Mouse (Mus musculus): Measurements from ENCODE around the gene Tmem74b. TPM values are rescaled to one million over a fixed set of nuclear protein-coding genes. Genes with fewer than 3 reads are reported as not detected.

Tmem74b gene
- total and polyA plus RNA-seq, 3 experiments: not detected

DNA sequence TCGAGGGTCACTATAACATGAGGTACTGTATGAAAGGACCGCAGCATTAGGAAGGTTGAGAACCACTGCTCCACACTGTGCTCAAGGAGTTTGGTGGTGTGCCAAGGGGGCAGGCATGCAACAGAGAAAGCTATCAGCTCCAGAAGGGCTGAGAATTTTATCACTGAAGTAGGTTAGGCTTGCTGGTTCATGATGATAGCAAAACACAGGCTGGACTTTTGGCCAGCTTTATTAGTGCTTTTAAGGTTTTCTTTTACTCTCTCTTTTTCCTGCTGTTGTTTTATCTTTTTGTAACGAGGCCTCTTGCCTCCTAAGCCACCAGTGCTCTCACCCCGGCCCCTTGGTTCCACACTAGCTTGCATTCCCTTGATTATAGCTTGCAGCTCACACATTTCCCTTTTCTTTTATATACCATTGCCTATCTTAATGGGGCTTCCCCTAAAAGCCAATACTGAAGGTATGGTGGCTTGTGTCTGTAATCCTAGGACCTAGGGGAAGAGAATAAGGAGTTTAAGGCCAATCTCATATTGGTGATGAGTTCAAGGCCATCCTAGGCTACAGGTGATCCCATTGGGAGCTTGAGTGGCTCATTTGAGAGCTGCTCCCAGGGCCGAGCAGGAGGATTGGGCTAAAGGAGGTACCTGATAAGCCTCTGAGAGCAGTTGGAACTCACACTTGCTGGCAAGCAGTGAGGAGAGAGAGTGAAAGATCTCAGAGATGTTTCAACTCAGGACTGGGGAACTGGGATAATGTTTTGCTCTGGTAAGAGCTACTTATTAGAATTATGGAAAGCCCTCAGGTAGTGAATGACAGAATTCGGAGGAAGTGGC is 41.3 kb downstream of the Tmem74b start:
- peak; percentile 89 for DNase-seq (ENCODE audit: low read depth, low spot score)
- no peaks in the 10 kb centered on the region for H3K27me3 ChIP-seq (ENCODE audit: control insufficient read depth in 1 of 2, insufficient read depth in 2 of 2, low read length in 2 of 2)
- H3K9ac ChIP-seq (ENCODE audit: control insufficient read depth, low read depth, low read length, poor library complexity, severe bottlenecking): peak overlapping the region; percentile 5; the same call in 1 of the 2 replicates
- H3K79me2 ChIP-seq (ENCODE audit: control insufficient read depth, insufficient read depth, low read length, poor library complexity): peaks cover 26% of the 10 kb centered on the region
- H3K27ac ChIP-seq (ENCODE audit: control insufficient read depth, low read depth, low read length): peak overlapping the region; percentile 74
- H3K36me3 ChIP-seq (ENCODE audit: control insufficient read depth in 1 of 2, insufficient read depth in 2 of 2, low read length in 2 of 2): peaks cover 0 to 34% of the 10 kb centered on the region in 2 experiments; a peak in 2 of 4 replicates
- H3K9me3 ChIP-seq (replicated peaks; ENCODE audit: insufficient read depth, low read length): no peaks in the 10 kb centered on the region
- H3K4me3 ChIP-seq (ENCODE audit: control insufficient read depth in 1 of 2, insufficient read depth in 1 of 2, low read depth in 2 of 2, low read length in 2 of 2): peak overlapping the region in 1 of 2 experiments; percentile 23; a peak in 2 of 4 replicates
- peaks cover 18 to 36% of the 10 kb centered on the region in 2 experiments for H3K4me1 ChIP-seq (ENCODE audit: control insufficient read depth in 1 of 2, insufficient read depth in 2 of 2, low read length in 2 of 2)
- TF ChIP-seq POLR2A (IDR thresholded peaks at IDR 0.05; ENCODE audit: control insufficient read depth in 1 of 2, insufficient read depth in 1 of 2, low read depth in 1 of 2, low read length in 2 of 2, poor library complexity in 1 of 2) (no peak), USF1 (IDR thresholded peaks at IDR 0.05; ENCODE audit: low read depth, low read length) (no peak), TCF12 (IDR thresholded peaks at IDR 0.05; ENCODE audit: low read depth, low read length) (peak; percentile 98), MAFK (IDR thresholded peaks at IDR 0.05; ENCODE audit: borderline replicate concordance, low read depth, low read length) (no peak), CTCF (IDR thresholded peaks at IDR 0.05 in 2 of 3, conservative IDR thresholded peaks at IDR 0.05 in 1 of 3; ENCODE audit: control insufficient read depth in 1 of 3, insufficient read depth in 1 of 3, low read depth in 2 of 3, low read length in 3 of 3, poor library complexity in 1 of 3, severe bottlenecking in 1 of 3) (no peak), MEF2A (IDR thresholded peaks at IDR 0.05; ENCODE audit: extremely low read depth, insufficient replicate concordance, low read depth, low read length, poor library complexity, severe bottlenecking) (no peak), GATA1 (IDR thresholded peaks at IDR 0.05; ENCODE audit: low read depth, low read length) (peak; percentile 97), MAX (IDR thresholded peaks at IDR 0.05; ENCODE audit: low read length) (no peak; the same call in 1 of the 2 replicates), EP300 (IDR thresholded peaks at IDR 0.05; ENCODE audit: low read depth in 1 of 2, low read length in 2 of 2) (peak; percentile 93 to 95), NRF1 (IDR thresholded peaks at IDR 0.05; ENCODE audit: insufficient read depth, low read depth, low read length, poor library complexity, severe bottlenecking) (no peak), TBP (IDR thresholded peaks at IDR 0.05; ENCODE audit: low read depth, low read length) (peak; percentile 39; the same call in 1 of the 2 replicates), ZNF384 (IDR thresholded peaks at IDR 0.05; ENCODE audit: low read depth, low read length) (no peak), SIN3A (IDR thresholded peaks at IDR 0.05; ENCODE audit: low read length) (peak; percentile 65), ETS1 (IDR thresholded peaks at IDR 0.05; ENCODE audit: low read depth, low read length) (peak; percentile 91), RAD21 (IDR thresholded peaks at IDR 0.05; ENCODE audit: low read depth, low read length) (no peak), HCFC1 (IDR thresholded peaks at IDR 0.05; ENCODE audit: low read depth, low read length) (peak; percentile 58), MYB (IDR thresholded peaks at IDR 0.05; ENCODE audit: low read depth, low read length) (peak; percentile 44; the same call in 1 of the 2 replicates), MAZ (IDR thresholded peaks at IDR 0.05; ENCODE audit: low read depth, low read length) (0 out of 2 replicates have a peak, but pooled peaks have one; percentile 29), POLR2AphosphoS5 (IDR thresholded peaks at IDR 0.05; ENCODE audit: borderline replicate concordance, low read depth, low read length) (no peak), USF2 (IDR thresholded peaks at IDR 0.05; ENCODE audit: borderline replicate concordance in 1 of 2, insufficient read depth in 1 of 2, low read depth in 1 of 2, low read length in 2 of 2) (no peak), ZC3H11A (IDR thresholded peaks at IDR 0.05; ENCODE audit: low read depth, low read length) (no peak), TAL1 (IDR thresholded peaks at IDR 0.05; ENCODE audit: low read length) (peak; percentile 90), ZKSCAN1 (IDR thresholded peaks at IDR 0.05; ENCODE audit: low read depth, low read length) (0 out of 2 replicates have a peak, but pooled peaks have one; percentile 51), CHD1 (IDR thresholded peaks at IDR 0.05; ENCODE audit: low read depth, low read length) (no peak), MYC (IDR thresholded peaks at IDR 0.05; ENCODE audit: low read depth, low read length) (peak; percentile 77; the same call in 1 of the 2 replicates), NELFE (IDR thresholded peaks at IDR 0.05; ENCODE audit: low read depth, low read length) (no peak), UBTF (IDR thresholded peaks at IDR 0.05; ENCODE audit: borderline replicate concordance, insufficient read depth, low read depth, low read length) (no peak), GABPA (IDR thresholded peaks at IDR 0.05; ENCODE audit: low read depth, low read length) (no peak), SMC3 (IDR thresholded peaks at IDR 0.05; ENCODE audit: low read depth, low read length) (no peak), ELF1 (IDR thresholded peaks at IDR 0.05; ENCODE audit: low read depth, low read length) (no peak), ZMIZ1 (IDR thresholded peaks at IDR 0.05; ENCODE audit: low read depth, low read length) (no peak), RCOR1 (IDR thresholded peaks at IDR 0.05; ENCODE audit: low read depth, low read length) (peak; percentile 82), JUND (IDR thresholded peaks at IDR 0.05; ENCODE audit: low read depth, low read length) (no peak), POLR2AphosphoS2 (IDR thresholded peaks at IDR 0.05; ENCODE audit: low read length) (no peak), CHD2 (IDR thresholded peaks at IDR 0.05; ENCODE audit: low read length) (no peak)
